Mouse (Mus musculus): Measurements from ENCODE around the gene Tagln. TPM values are rescaled to one million over a fixed set of nuclear protein-coding genes. Genes with fewer than 3 reads are reported as not detected.

Gene Tagln
- polyA plus RNA-seq, 1 experiment from 2014 or later: 25.5 TPM

- 81% methylated on average over 7 of the region's 7 CpGs for WGBS
- no peak for DNase-seq (ENCODE audit: low spot score)
- Histone ChIP-seq H3K27ac (replicated peaks) (no peak overlapping the region), H3K4me1 (peaks cover 27% of the 10 kb centered on the region), H3K4me3 (no peak overlapping the region), H3K9me3 (replicated peaks) (no peaks in the 10 kb centered on the region), H3K36me3 (peaks cover 31% of the 10 kb centered on the region), H3K27me3 (ENCODE audit: low read depth, poor library complexity, severe bottlenecking) (no peaks in the 10 kb centered on the region)
Observed at GRCm38 (mm10) chr9:45958023-45958670, 22.3 kb upstream of the Tagln start.

GRCm38 (mm10) chr9:45955107-45955963 is 19.5 kb upstream of the Tagln start, which contains the start of gene Sidt2:
TSS of gene Sidt2 (minus strand) at chr9:45955258.
- Histone ChIP-seq H3K27ac (replicated peaks) (peak within 1 kb of the TSS; percentile 93), H3K4me1 (peaks cover 30% of the 10 kb centered on the region), H3K36me3 (peaks cover 28% of the 10 kb centered on the region), H3K4me3 (peak within 1 kb of the TSS; percentile 92), H3K9me3 (replicated peaks) (no peaks in the 10 kb centered on the region), H3K27me3 (ENCODE audit: low read depth, poor library complexity, severe bottlenecking) (no peaks in the 10 kb centered on the region)
- DNase-seq (ENCODE audit: low spot score): peak; percentile 87
- under 1% methylated on average over 48 of the region's 48 CpGs for WGBS

- under 1% methylated on average over 63 of the region's 63 CpGs for WGBS
- peak overlapping the region; percentile 92 for H3K4me3 ChIP-seq
Observed at GRCm38 (mm10) chr9:45954294-45955106, 18.6 kb upstream of the Tagln start.

GRCm38 (mm10) chr9:45953511-45954293 is 17.8 kb upstream of the Tagln start:
- DNase-seq (ENCODE audit: low spot score): no peak
- Histone ChIP-seq H3K27me3 (ENCODE audit: low read depth, poor library complexity, severe bottlenecking) (no peaks in the 10 kb centered on the region), H3K4me3 (peak overlapping the region; percentile 92), H3K27ac (replicated peaks) (0 out of 2 replicates have a peak overlapping the region, but pooled peaks have one; percentile 46), H3K36me3 (peaks cover 38% of the 10 kb centered on the region), H3K9me3 (replicated peaks) (no peaks in the 10 kb centered on the region), H3K4me1 (peaks cover 30% of the 10 kb centered on the region)
- WGBS: 70% methylated on average over 13 of the region's 13 CpGs

More at GRCm38 (mm10) chr9:45954294-45955106, 18.6 kb upstream of the Tagln start:
- DNase-seq (ENCODE audit: low spot score): peak; percentile 57
- Histone ChIP-seq H3K27me3 (ENCODE audit: low read depth, poor library complexity, severe bottlenecking) (no peaks in the 10 kb centered on the region), H3K4me1 (peaks cover 30% of the 10 kb centered on the region), H3K36me3 (peaks cover 31% of the 10 kb centered on the region), H3K9me3 (replicated peaks) (no peaks in the 10 kb centered on the region), H3K27ac (replicated peaks) (peak overlapping the region; percentile 93)

- Histone ChIP-seq H3K4me1 (peaks cover 30% of the 10 kb centered on the region), H3K9me3 (replicated peaks) (no peaks in the 10 kb centered on the region), H3K27me3 (ENCODE audit: low read depth, poor library complexity, severe bottlenecking) (no peaks in the 10 kb centered on the region), H3K36me3 (peaks cover 47% of the 10 kb centered on the region), H3K27ac (replicated peaks) (no peak overlapping the region), H3K4me3 (peak overlapping the region; percentile 92; the same call in 1 of the 2 replicates)
- 84% methylated on average over 7 of the region's 7 CpGs for WGBS
- DNase-seq (ENCODE audit: low spot score): no peak
Observed at GRCm38 (mm10) chr9:45952890-45953289, 17.0 kb upstream of the Tagln start.

- DNase-seq (ENCODE audit: low spot score): no peak
- no peaks in the 10 kb centered on the region for H3K27me3 ChIP-seq (ENCODE audit: low read depth, poor library complexity, severe bottlenecking)
- WGBS: 89% methylated on average over 4 of the region's 4 CpGs
- H3K4me3 ChIP-seq: no peak overlapping the region
- H3K36me3 ChIP-seq: peaks cover 54% of the 10 kb centered on the region
- no peak overlapping the region for H3K27ac ChIP-seq (replicated peaks)
- no peaks in the 10 kb centered on the region for H3K9me3 ChIP-seq (replicated peaks)
- H3K4me1 ChIP-seq: peaks cover 30% of the 10 kb centered on the region
Observed at GRCm38 (mm10) chr9:45952057-45952456, 16.2 kb upstream of the Tagln start.

- Histone ChIP-seq H3K4me3 (no peak overlapping the region), H3K27ac (replicated peaks) (no peak overlapping the region), H3K27me3 (ENCODE audit: low read depth, poor library complexity, severe bottlenecking) (no peaks in the 10 kb centered on the region), H3K4me1 (no peaks in the 10 kb centered on the region; the same call in 1 of the 2 replicates), H3K9me3 (replicated peaks) (no peaks in the 10 kb centered on the region), H3K36me3 (peaks cover 97% of the 10 kb centered on the region)
- 90% methylated on average over 10 of the region's 10 CpGs for WGBS
- DNase-seq (ENCODE audit: low spot score): no peak
Observed at GRCm38 (mm10) chr9:45946872-45947183, 11.0 kb upstream of the Tagln start.

GRCm38 (mm10) chr9:45946182-45946871 is 10.5 kb upstream of the Tagln start:
- 84% methylated on average over 16 of the region's 16 CpGs for WGBS
- Histone ChIP-seq H3K36me3 (peaks cover 97% of the 10 kb centered on the region), H3K27ac (replicated peaks) (no peak overlapping the region), H3K9me3 (replicated peaks) (no peaks in the 10 kb centered on the region), H3K27me3 (ENCODE audit: low read depth, poor library complexity, severe bottlenecking) (no peaks in the 10 kb centered on the region), H3K4me3 (no peak overlapping the region), H3K4me1 (no peaks in the 10 kb centered on the region; the same call in 1 of the 2 replicates)
- no peak for DNase-seq (ENCODE audit: low spot score)

- H3K27me3 ChIP-seq (ENCODE audit: low read depth, poor library complexity, severe bottlenecking): no peaks in the 10 kb centered on the region
- H3K4me3 ChIP-seq: no peak overlapping the region
- no peaks in the 10 kb centered on the region for H3K9me3 ChIP-seq (replicated peaks)
- no peaks in the 10 kb centered on the region; the same call in 1 of the 2 replicates for H3K4me1 ChIP-seq
- DNase-seq (ENCODE audit: low spot score): no peak
- H3K27ac ChIP-seq (replicated peaks): no peak overlapping the region
- 94% methylated on average over 13 of the region's 13 CpGs for WGBS
- peaks cover 98% of the 10 kb centered on the region for H3K36me3 ChIP-seq
Observed at GRCm38 (mm10) chr9:45945721-45946120, 9.9 kb upstream of the Tagln start.

- Histone ChIP-seq H3K9me3 (replicated peaks) (no peaks in the 10 kb centered on the region), H3K27ac (replicated peaks) (no peak overlapping the region), H3K4me1 (no peaks in the 10 kb centered on the region; the same call in 1 of the 2 replicates), H3K36me3 (peaks cover 91% of the 10 kb centered on the region), H3K27me3 (ENCODE audit: low read depth, poor library complexity, severe bottlenecking) (no peaks in the 10 kb centered on the region), H3K4me3 (no peak overlapping the region)
- WGBS: 89% methylated on average over 13 of the region's 13 CpGs
- DNase-seq (ENCODE audit: low spot score): no peak
Observed at GRCm38 (mm10) chr9:45944506-45945400, 8.9 kb upstream of the Tagln start.
